Mouse (Mus musculus) embryonic fibroblast, embryonic 13.5 days (primary cell): ENCODE data around the gene Rps6ka4.

Experiments
- CTCF ChIP-seq: IDR thresholded peaks from 2 replicates; pipeline ENCODE4 v1.5.1; 2011; ENCODE audit warnings: mild to moderate bottlenecking, control low read depth, low read length, moderate library complexity, borderline replicate concordance; ENCODE audit not compliant: insufficient read depth
- POLR2A ChIP-seq: IDR thresholded peaks from 2 replicates; pipeline ENCODE4 v1.6.1; 2011; ENCODE audit warnings: low read depth, mild to moderate bottlenecking, control low read depth, low read length, moderate library complexity

GRCm38 (mm10) chr19:6819143-6819827 is 21.2 kb downstream of the Rps6ka4 start:
- no peak for TF ChIP-seq CTCF
- TF ChIP-seq POLR2A = no peak
